Mouse (Mus musculus): ENCODE results near the gene Zfp618. TPM values are rescaled to one million over a fixed set of nuclear protein-coding genes. Genes with fewer than 3 reads are reported as not detected.
A peak's percentile ranks its signal among the peaks of the same experiment; 100 is the strongest.

Gene Zfp618
- total RNA-seq, 2 experiments from 2014 or later = 3.6 to 6.1 TPM

DNA sequence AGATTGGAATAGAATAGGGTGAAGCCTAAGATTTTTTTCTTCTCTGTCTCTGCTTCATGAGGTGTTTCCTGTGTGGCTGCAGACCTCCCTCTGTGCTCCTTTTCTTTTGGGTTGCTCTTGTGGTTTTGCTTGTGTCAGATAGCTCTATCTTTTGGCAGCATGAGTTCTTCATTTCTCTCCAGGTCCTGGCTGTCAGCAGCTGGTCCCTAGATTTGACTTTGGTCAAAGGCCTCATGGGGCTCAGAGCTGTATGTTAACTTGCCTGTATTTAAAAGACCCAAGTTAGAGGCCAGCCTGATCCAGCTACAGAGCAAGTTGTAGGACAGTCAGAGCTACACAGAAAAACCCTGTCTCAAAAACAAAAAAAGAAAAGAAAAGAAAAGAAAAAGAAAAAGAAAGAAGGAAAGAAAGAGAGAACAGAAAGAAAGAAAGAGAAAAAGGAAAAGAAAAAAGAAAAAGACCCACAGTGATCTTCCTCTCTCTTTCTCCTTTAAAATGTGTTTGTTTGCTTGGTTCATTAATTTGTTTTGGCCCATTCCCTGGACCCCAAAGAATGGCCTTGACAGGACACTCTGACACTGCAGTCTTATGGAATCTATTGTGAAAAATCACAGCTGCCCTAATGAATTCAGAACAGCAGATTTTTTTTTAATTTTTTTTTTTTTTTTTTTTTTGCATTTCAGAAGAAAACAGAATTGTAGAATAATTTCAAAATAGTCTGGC is 84.4 kb downstream of the Zfp618 start:
- DNase-seq (ENCODE audit: low spot score in 2 of 2) = no peak
- TF ChIP-seq CTCF (conservative IDR thresholded peaks at IDR 0.05) = no peak

DNA sequence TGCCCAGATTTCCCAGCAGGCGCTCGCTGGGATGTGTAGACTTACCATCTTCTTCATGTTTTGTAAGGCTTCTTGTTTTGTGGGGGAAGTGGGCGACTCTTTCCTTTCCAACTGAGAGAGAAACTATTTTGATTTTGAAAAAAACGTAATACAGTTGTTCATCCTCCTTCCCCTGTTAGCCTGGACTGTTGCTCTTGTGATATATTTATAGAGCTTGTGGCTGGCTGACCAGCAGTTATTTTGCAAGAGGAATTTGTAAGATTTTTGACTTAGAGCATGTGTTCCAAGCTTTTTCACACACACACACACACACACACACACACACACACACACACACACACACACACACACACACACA is 84.9 kb downstream of the Zfp618 start:
- TF ChIP-seq CTCF (conservative IDR thresholded peaks at IDR 0.05) = no peak
- DNase-seq (ENCODE audit: low spot score in 2 of 2) = peak in 1 of 2 experiments; percentile 16
- H3K4me3 ChIP-seq = no peak overlapping the region
- H3K27ac ChIP-seq = no peak overlapping the region

More for the DNA sequence above, 84.4 kb downstream of the Zfp618 start:
- H3K27ac ChIP-seq = no peak overlapping the region
- no peak overlapping the region for H3K4me3 ChIP-seq

DNA sequence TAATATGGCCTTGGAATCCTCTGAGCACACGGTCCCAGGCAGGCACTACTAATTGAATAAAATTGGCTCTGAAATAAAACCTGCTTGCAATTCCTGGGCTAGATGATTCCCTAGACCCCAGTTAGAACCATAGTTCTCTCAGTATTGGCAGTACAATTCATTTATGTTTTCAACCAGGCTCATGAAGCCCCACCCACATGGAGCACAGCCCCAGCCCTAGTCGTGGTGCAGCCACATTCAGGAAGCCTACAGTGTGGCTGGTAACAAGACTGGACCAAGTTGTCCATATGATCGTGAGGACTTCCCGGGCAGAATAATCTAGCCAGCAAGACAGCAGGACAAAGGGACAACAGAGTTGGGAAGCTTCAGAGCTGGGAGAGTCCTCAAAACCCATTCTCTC is 85.6 kb downstream of the Zfp618 start:
- DNase-seq (ENCODE audit: low spot score in 2 of 2) = no peak
- no peak for TF ChIP-seq CTCF (conservative IDR thresholded peaks at IDR 0.05)
- Histone ChIP-seq H3K4me3 (no peak overlapping the region), H3K27ac (no peak overlapping the region)

DNA sequence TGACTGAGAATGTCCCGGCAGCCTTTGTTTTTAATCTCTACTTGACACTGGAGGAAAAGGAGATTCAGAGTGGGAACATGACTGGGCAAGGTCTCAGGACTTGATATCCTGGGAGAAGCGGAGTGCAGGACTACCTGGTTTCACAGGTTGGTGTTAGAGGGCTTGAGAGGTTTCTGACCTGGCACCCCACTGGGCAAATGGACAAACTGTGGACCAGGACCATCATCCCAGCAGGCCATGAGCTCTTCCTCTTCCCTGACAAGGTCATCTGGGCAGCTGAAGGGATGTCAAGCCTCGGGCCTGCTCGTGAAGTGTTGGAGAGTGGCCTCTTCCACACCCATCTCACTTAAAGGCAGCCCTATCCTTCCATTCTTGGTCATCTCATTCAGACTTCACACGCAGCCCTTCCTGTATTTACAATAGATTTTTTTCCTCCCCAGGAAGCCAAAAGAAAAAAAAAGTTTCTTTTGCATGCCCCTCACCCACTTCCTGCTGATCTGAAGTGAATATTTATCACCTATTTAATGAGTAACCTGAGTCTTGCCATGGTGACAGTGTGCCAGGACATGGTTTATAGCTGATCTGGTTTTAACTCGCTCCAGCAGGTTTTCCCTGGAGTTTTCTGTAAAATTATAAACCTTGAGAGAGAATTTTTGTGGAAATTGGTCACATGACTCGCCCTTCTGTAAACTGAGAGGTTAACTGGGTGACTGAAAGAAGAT is 86.7 kb downstream of the Zfp618 start:
- TF ChIP-seq CTCF (conservative IDR thresholded peaks at IDR 0.05) = no peak
- no peak overlapping the region for H3K27ac ChIP-seq
- H3K4me3 ChIP-seq = no peak overlapping the region
- DNase-seq (ENCODE audit: low spot score in 2 of 2) = no peak

DNA sequence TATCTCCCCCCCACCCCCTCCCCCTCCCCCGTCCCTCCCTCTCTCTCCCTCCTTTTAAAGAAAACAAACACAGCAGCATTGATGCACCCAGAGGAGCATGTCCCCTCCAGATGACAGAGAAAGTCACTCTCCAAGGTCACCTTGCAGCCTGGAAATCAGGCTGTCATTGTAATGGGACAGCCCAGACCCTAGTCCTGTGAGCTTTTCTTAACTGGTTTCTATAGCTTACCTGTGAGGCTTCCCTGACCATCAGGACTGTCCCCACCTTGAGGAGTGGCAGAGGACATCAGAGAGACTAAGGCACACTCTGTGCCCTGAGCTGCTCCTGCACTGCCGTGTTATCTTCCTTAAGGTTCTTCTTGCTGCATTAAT is 87.3 kb downstream of the Zfp618 start:
- no peak for DNase-seq (ENCODE audit: low spot score in 2 of 2)
- TF ChIP-seq CTCF (conservative IDR thresholded peaks at IDR 0.05) = no peak
- Histone ChIP-seq H3K4me3 (no peak overlapping the region), H3K27ac (no peak overlapping the region)

DNA sequence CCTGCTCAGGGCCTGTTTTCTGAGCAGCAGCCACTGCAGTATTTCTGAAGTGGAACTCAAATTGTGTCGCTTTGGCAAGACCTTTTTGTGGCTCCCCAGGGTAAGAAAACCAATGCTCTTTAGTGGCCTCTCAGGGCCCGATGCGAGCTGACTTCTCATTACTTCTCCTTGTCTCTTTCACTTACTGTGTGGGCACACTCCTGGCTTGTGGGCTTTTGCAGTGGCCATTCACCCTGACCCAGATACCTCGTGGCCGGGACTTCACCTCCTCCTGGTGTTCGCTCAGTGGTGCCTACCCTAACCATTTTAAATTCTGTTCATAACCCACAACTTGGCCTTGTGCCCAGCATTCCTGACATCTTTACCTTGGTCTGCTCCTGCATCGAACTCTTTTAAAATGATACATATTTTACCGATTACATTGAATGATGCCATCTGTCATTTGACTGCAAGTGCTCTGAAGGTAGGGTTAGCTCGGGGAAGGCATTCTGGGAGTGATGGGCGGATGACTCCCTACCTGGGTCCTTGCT is 89.9 kb downstream of the Zfp618 start:
- no peak for DNase-seq (ENCODE audit: low spot score in 2 of 2)
- TF ChIP-seq CTCF (conservative IDR thresholded peaks at IDR 0.05) = no peak
- H3K4me3 ChIP-seq = no peak overlapping the region
- H3K27ac ChIP-seq = no peak overlapping the region

DNA sequence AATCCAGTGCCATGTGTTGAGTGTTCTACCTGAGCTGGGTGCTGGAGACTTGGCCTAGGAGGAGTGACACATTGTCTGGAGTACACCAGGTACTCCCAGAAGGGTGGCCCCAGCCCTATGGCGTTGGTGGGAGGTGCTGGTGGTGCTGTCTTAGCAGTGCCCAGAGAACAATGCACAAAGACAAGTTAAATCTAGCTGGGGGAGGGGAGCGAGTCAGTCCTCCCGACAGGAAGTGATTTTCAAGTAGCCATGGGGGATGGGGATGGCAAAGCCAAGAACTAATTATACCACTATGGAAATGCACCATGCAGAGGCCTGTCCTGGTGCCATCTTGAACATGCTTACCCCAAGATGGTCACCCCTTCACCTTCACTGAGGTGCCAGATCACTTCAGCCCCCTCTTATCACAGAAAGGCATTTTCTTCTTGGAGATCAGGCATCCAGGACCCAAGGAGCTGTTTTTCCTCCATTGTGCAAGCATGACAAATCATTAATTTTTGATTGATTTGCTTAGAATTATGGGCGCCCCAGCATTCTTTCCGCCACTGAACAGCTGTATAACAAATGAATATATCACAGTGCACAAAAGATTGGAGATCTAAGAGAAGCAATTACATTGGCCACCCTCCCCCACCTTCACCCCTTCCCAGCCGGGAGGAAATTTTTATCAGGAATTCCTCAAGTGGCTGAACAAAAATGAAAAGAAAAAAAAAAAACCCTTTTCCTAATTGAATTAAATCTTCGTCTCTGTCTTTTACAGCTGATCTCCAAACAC is 91.5 kb downstream of the Zfp618 start:
- TF ChIP-seq CTCF (conservative IDR thresholded peaks at IDR 0.05) = no peak
- no peak for DNase-seq (ENCODE audit: low spot score in 2 of 2)
- Histone ChIP-seq H3K27ac (no peak overlapping the region), H3K4me3 (no peak overlapping the region)

DNA sequence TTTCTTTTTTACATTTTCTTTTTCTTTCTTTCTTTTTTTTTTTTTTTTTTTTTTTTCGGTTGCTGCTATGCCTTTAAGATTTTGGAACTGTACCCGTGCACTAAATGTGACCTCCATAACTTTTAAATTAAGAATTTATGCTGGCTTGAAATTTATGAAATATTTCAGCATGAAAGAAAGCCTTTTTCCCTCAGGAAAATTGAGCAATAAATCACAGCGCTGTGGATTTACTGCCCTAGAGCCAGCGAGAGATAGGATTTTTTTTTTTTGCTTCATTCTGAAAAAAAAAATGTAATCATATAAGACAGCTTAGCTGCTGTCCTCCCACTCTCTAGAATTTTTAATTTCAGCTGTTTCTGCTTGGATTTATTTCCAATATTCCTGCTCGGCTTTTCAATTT is 92.2 kb downstream of the Zfp618 start:
- TF ChIP-seq CTCF (conservative IDR thresholded peaks at IDR 0.05) = no peak
- H3K4me3 ChIP-seq = no peak overlapping the region
- no peak for DNase-seq (ENCODE audit: low spot score in 2 of 2)
- H3K27ac ChIP-seq = no peak overlapping the region

DNA sequence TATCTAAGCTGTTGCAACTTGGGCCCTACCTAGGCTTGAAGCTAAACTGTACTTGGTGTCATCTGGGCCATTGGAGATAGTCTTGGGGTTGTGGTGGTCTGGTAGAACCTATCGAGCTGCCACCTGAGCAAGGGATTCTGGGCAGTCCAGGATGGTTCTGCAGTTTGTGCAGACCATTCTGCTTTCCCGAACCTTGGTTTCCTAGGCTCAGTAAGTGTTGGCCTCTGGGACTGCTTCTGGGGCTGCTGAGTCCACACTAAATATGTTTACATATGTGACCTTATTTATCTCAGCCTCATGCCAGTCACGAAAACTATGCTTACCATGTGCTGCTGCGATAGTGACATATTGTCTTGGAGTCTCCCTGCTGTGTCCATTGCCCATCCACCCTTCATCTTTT is 93.3 kb downstream of the Zfp618 start:
- TF ChIP-seq CTCF (conservative IDR thresholded peaks at IDR 0.05) = no peak
- Histone ChIP-seq H3K4me3 (no peak overlapping the region), H3K27ac (no peak overlapping the region)
- no peak for DNase-seq (ENCODE audit: low spot score in 2 of 2)

DNA sequence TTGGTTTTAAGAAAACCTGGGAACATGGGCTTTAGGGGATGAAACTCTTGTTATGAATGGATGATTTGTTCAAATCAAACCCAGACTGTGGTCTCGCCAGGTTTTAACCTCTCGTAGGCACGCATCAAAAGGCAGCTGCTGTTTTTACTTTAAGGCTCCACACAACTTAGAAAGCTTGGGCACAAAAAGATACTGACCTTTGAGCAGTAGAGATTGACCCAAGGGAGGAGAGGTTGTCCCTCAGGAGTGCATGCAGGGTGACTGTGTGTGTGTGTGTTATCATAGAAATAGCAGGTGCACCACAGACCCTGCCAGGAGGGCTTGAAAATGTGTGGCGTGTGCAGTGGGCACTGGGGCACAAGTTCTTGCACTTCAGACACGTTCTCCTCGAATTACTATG is 95.0 kb downstream of the Zfp618 start:
- no peak for DNase-seq (ENCODE audit: low spot score in 2 of 2)
- H3K27ac ChIP-seq = no peak overlapping the region

DNA sequence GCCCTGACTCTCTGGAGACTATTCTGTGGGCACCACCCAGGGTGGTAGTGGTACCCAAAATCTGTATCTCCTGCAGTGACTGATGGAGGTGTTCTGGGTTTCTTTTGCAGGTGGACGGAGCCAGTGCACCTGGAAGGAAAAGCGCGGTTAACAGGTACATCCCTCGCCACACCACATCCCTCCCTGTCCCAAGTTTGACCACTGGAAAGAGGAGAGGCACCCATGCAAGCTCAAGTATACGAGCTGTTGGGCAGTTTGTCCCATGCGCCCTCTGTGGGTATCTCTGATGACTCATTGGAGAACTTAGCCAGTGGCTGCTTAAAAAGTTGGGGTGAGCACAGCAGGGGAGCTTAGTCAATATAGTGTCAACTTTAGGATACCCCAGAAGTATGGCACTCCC is 96.0 kb downstream of the Zfp618 start:
- H3K27ac ChIP-seq = no peak overlapping the region
- H3K4me3 ChIP-seq = no peak overlapping the region
- no peak for DNase-seq (ENCODE audit: low spot score in 2 of 2)
- TF ChIP-seq CTCF (conservative IDR thresholded peaks at IDR 0.05) = no peak

More for the DNA sequence above, 95.0 kb downstream of the Zfp618 start:
- TF ChIP-seq CTCF (conservative IDR thresholded peaks at IDR 0.05) = no peak
- H3K4me3 ChIP-seq = no peak overlapping the region

DNA sequence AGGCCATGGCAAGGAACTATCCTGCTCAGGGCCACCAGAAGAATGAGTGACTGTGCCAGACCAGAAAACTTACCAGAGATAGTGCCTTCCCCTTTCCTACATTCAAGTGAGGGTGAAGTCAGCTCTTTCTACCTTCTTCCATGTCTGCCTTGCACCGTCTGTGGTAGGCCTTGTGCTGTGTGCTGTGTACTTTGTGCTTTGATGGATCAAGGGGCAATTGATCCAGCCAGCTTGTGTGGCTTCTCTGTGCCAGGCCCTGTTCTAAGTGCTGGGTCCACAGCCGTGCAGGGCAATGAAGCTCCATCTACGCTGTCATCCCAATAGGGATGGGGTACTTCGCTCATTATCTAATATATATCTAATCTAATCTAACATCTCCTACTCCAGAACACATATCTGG is 98.0 kb downstream of the Zfp618 start:
- no peak overlapping the region for H3K4me3 ChIP-seq
- TF ChIP-seq CTCF (conservative IDR thresholded peaks at IDR 0.05) = no peak
- no peak for DNase-seq (ENCODE audit: low spot score in 2 of 2)
- H3K27ac ChIP-seq = no peak overlapping the region

DNA sequence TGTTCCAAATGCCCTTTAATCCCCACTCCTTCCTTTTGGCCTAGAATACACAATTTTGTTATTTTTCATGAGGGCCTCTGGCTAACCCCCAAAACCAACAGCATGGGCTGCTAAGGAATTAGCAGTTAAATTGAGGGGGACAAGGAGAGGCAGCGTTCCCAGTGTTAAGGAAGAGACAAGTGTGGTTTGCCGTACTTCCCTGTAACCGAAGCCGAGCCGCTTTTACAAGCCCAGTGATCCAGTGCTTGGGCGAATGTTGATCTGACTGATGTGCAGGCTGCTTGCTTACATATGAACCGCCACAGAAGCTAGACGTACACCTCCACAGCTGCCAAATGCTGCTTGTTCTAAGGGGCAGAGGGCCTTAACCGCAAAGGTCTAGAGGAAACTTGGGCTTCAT is 99.5 kb downstream of the Zfp618 start:
- no peak overlapping the region for H3K4me3 ChIP-seq
- DNase-seq (ENCODE audit: low spot score in 2 of 2) = no peak
- no peak for TF ChIP-seq CTCF (conservative IDR thresholded peaks at IDR 0.05)
- no peak overlapping the region for H3K27ac ChIP-seq

Measured in layer of hippocampus, adult 2 months (tissue).